Mouse (Mus musculus) liver, embryonic 14.5 days (tissue): ENCODE data around the gene Trappc6b.

Experiments
- CTCF ChIP-seq: IDR thresholded peaks from 2 replicates; pipeline ENCODE4 v1.5.1; 2016; ENCODE audit warnings: antibody characterized with exemption, low read depth, control low read depth
- EP300 ChIP-seq: IDR thresholded peaks from 2 replicates; pipeline ENCODE4 v1.6.1; 2016; ENCODE audit warnings: antibody characterized with exemption, low read depth

DNA sequence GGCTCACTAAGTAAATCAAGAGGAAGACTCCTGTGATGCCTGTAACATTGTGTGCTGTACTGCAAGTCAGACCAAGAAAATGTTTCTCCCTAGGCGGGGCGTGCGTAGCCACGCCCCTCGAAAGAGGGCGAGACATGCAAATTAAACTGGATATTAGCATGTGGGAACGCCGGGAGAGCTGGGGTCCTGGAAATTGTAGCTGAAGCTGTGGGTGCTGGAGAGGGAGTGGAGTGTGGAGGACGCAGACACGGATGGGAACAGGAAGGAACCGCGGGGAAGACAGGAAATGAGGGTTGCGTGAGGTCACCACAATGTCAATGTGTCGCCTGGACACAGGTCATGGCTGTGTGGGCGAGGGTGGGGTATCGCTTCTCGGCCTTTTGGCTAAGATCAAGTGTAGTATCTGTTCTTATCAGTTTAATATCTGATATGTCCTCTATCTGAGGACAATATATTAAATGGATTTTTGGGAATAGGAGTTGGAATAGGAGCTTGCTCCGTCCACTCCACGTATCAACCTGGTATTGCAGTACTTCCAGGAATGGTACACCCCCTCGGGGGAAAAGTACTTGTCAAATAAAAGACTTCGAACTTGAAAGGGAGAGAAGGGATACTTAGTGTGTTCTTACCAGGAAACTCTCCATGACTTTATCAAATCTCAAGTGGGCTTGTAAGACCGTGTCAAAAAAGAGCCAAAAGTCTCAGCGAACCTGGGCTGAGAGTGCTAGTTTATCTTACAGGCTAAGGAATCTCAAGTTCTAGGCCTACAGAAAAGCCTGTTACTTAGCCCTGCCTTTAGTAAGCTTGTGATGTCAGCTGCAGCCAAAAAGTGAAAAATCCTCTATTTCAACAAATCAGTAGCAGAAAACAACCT is 21.1 kb downstream of the Trappc6b start:
- TF ChIP-seq CTCF (no peak), EP300 (peak; percentile 51)
